Mouse (Mus musculus): ENCODE data around the gene Dusp9.

DNA sequence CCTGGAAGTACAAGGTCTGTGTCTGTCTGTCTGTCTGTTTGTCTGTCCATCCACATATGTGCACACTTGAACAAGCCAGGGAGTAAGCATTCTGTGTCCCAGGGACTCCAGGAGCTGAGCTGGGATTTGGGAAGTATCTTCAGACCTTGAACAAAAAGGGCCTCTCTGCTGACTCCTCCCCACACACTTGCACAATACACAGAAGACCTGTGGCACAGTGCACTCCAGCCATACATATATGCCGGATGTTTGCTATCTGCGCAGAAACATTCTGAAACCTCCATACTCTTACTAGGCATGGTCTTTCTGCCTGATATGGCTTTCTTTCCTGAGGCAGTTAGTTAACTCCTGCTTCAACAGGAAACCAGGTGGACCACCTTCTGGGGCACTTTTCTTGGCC is 19.3 kb upstream of the Dusp9 start:
- TF ChIP-seq CTCF (IDR thresholded peaks at IDR 0.05; ENCODE audit: low read depth) (no peak), EP300 (IDR thresholded peaks at IDR 0.05; ENCODE audit: low read depth) (no peak)

All from liver, postnatal 0 days (tissue).